Mouse (Mus musculus) liver, postnatal 0 days (tissue): Measurements from ENCODE around the gene Krtap16-1. TPM values are rescaled to one million over a fixed set of nuclear protein-coding genes. Genes with fewer than 3 reads are reported as not detected.

ENCODE experiments used
- ATAC-seq: fragments of 200-750 bp; cut with Nextera tagmentation; 2 replicates; pipeline ENCODE4 v1.8.0; 2017; ENCODE audit warnings: mild to moderate bottlenecking, moderate library complexity
- DNase-seq: peaks from one replicate; pipeline ENCODE4 v3.0.0-alpha.2; 2016
- H3K27ac ChIP-seq: fragments of 300-500 bp; sonication (generic); 2 replicates; pipeline ENCODE4 v1.5.1; 2014; ENCODE audit warnings: antibody characterized with exemption, moderate library complexity, mild to moderate bottlenecking, low read depth
- H3K27me3 ChIP-seq: fragments of 300-500 bp; sonication (generic); 2 replicates; pipeline ENCODE4 v1.6.1; 2014; ENCODE audit warnings: low read length, control low read depth, mixed read lengths; ENCODE audit not compliant: insufficient read depth
- H3K36me3 ChIP-seq: fragments of 300-500 bp; sonication (generic); replicated peaks from 2 replicates; pipeline ENCODE4 v1.6.1; 2014; ENCODE audit warnings: mild to moderate bottlenecking, control low read depth, low read length, moderate library complexity, mixed read lengths; ENCODE audit not compliant: insufficient read depth
- H3K4me1 ChIP-seq: fragments of 300-500 bp; sonication (generic); 2 replicates; pipeline ENCODE4 v1.6.1; 2014; ENCODE audit warnings: antibody characterized with exemption, mild to moderate bottlenecking, control low read depth; ENCODE audit not compliant: insufficient read depth
- H3K4me2 ChIP-seq: fragments of 300-500 bp; sonication (generic); 2 replicates; pipeline ENCODE4 v1.6.1; 2014; ENCODE audit warnings: low read depth, mild to moderate bottlenecking, low read length, moderate library complexity, mixed read lengths
- H3K4me3 ChIP-seq: fragments of 300-500 bp; sonication (generic); 2 replicates; pipeline ENCODE4 v1.5.1; 2014; ENCODE audit warnings: low read depth, low read length
- H3K9ac ChIP-seq: fragments of 300-500 bp; sonication (generic); replicated peaks from 2 replicates; pipeline ENCODE4 v1.6.1; 2014; ENCODE audit warnings: mild to moderate bottlenecking, moderate library complexity
- H3K9me3 ChIP-seq: fragments of 300-500 bp; sonication (generic); 2 replicates; pipeline ENCODE4 v1.6.1; 2016; ENCODE audit warnings: mild to moderate bottlenecking, control low read depth, low read length, mixed read lengths
- CTCF ChIP-seq: sonication (generic); IDR thresholded peaks from 2 replicates; pipeline ENCODE4 v1.5.1; 2016; ENCODE audit warnings: antibody characterized with exemption, low read depth
- EP300 ChIP-seq: IDR thresholded peaks from 2 replicates; pipeline ENCODE4 v1.6.1; 2016; ENCODE audit warnings: antibody characterized with exemption, low read depth, mild to moderate bottlenecking
- WGBS: fragments of 180-500 bp; shearing (Covaris S2); extraction: QIAGEN DNeasy Blood & Tissue Kit; methylation state at CpG from one replicate; pipeline ENCODE4 v1.1.7; 2014; ENCODE audit not compliant: insufficient replicate concordance; 5-methylcytosine and 5-hydroxymethylcytosine counted together
- polyA plus RNA-seq: library from polyadenylated mRNA; unstranded; fragments of >200 nt; fragmentation: Nextera tagmentation; extraction: Ambion mirVana; gene quantifications from 2 replicates; pipeline ENCODE4 v1.2.1, GENCODE M21; 2015

Krtap16-1 gene
- polyA plus RNA-seq, 1 experiment from 2014 or later, result not detected

DNA sequence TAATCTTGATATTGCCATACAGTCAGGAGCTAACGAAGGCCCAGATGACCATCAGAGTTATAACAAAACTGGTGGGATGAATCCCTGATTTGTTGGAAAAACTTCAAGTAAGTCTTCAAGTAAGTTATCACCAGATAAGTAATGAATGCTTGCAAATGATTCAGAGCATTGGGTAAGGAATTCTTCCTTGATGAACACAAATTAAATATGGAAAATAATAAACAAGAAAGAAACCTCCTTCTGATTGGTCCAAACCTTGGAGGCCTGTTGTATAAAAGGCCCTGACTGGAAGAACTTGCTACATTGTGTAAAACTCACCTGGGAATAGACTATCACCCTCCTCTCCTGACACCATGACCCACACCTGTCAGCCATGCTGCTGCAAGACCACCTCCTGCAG, 50.4 kb downstream of the Krtap16-1 start, which contains the start of gene Krtap31-2:
Gene Krtap31-2 (plus strand): TSS at position 301 of the 400 bp plus-strand sequence.
- DNase-seq (no peak), ATAC-seq (no peak)
- no peak within 1 kb of the TSS for H3K27ac ChIP-seq
- H3K4me1 ChIP-seq, result no peaks in the 10 kb centered on the region
- no peaks in the 10 kb centered on the region for H3K9me3 ChIP-seq
- 70% methylated on average over 1 of the region's 1 CpGs for WGBS
- H3K4me3 ChIP-seq, result no peak within 1 kb of the TSS
- no peak for TF ChIP-seq EP300
- TF ChIP-seq CTCF, result no peak
- H3K36me3 ChIP-seq, result no peaks in the 10 kb centered on the region
- H3K4me2 ChIP-seq, result no peak within 1 kb of the TSS
- no peak within 1 kb of the TSS for H3K9ac ChIP-seq
- 0 out of 2 replicates have a peak, but pooled peaks cover 4% of the 10 kb centered on the region for H3K27me3 ChIP-seq

Other genes with a start within 250 kb of the Krtap16-1 start
- gene Gm11595, start 213.7 kb downstream of the Krtap16-1 start, polyA plus RNA-seq, result not detected in 2 replicates
- not detected in 2 replicates for gene Krtap4-8, start 205.9 kb downstream of the Krtap16-1 start, polyA plus RNA-seq
- not detected in 2 replicates for gene Krtap4-9, start 201.4 kb downstream of the Krtap16-1 start, polyA plus RNA-seq
- gene Gm11596, start 193.1 kb downstream of the Krtap16-1 start, polyA plus RNA-seq, result not detected in 2 replicates
- gene Gm11569, start 187.7 kb downstream of the Krtap16-1 start, polyA plus RNA-seq, result not detected in 2 replicates
- gene Gm11554, start 182.2 kb downstream of the Krtap16-1 start, polyA plus RNA-seq, result not detected in 2 replicates
- gene Krtap4-13, start 176.7 kb downstream of the Krtap16-1 start, polyA plus RNA-seq, result not detected in 2 replicates
- not detected in 2 replicates for gene Gm11564, start 170.9 kb downstream of the Krtap16-1 start, polyA plus RNA-seq
- not detected in 2 replicates for gene 2300003K06Rik, start 148.5 kb downstream of the Krtap16-1 start, polyA plus RNA-seq
- not detected in 2 replicates for gene Krtap4-16, start 135.0 kb downstream of the Krtap16-1 start, polyA plus RNA-seq
- not detected in 2 replicates for gene Gm11568, start 128.7 kb downstream of the Krtap16-1 start, polyA plus RNA-seq
- gene Gm11559, start 122.1 kb downstream of the Krtap16-1 start, polyA plus RNA-seq, result not detected in 2 replicates
- not detected in 2 replicates for gene Krtap9-1, start 113.2 kb downstream of the Krtap16-1 start, polyA plus RNA-seq
- gene Gm11567, start 107.4 kb downstream of the Krtap16-1 start, polyA plus RNA-seq, result not detected in 2 replicates
- gene Krtap31-1, start 78.7 kb downstream of the Krtap16-1 start, polyA plus RNA-seq, result not detected in 2 replicates
- gene Gm11565, start 71.8 kb downstream of the Krtap16-1 start, polyA plus RNA-seq, result not detected in 2 replicates
- gene Krtap31-2, start 50.3 kb downstream of the Krtap16-1 start, polyA plus RNA-seq, result not detected in 2 replicates
- not detected in 2 replicates for gene Krtap9-5, start 38.1 kb downstream of the Krtap16-1 start, polyA plus RNA-seq
- gene Krtap29-1, start 7.5 kb downstream of the Krtap16-1 start, polyA plus RNA-seq, result not detected in 2 replicates
- gene Krtap17-1, start 7.4 kb upstream of the Krtap16-1 start, polyA plus RNA-seq, result not detected in 2 replicates
- gene Krt33a, start 29.6 kb upstream of the Krtap16-1 start, polyA plus RNA-seq, result not detected in 2 replicates
- not detected in 2 replicates for gene Krt33b, start 43.3 kb upstream of the Krtap16-1 start, polyA plus RNA-seq
- gene Krt34, start 55.0 kb upstream of the Krtap16-1 start, polyA plus RNA-seq, result not detected in 2 replicates
- not detected in 2 replicates for gene Krt31, start 64.0 kb upstream of the Krtap16-1 start, polyA plus RNA-seq
- gene Krt32, start 101.6 kb upstream of the Krtap16-1 start, polyA plus RNA-seq, result not detected in 2 replicates
- not detected in 2 replicates for gene Krt35, start 109.6 kb upstream of the Krtap16-1 start, polyA plus RNA-seq
- gene Krt36, start 119.0 kb upstream of the Krtap16-1 start, polyA plus RNA-seq, result not detected in 2 replicates
- not detected in 2 replicates for gene Krt13, start 135.0 kb upstream of the Krtap16-1 start, polyA plus RNA-seq
- 0.11 TPM in 1 of 2 replicates, not detected in the other for gene Krt15, start 149.3 kb upstream of the Krtap16-1 start, polyA plus RNA-seq
- 5.5 and 7.8 TPM in 2 replicates for gene Krt19, start 162.1 kb upstream of the Krtap16-1 start, polyA plus RNA-seq
- not detected in 2 replicates for gene Krt9, start 206.6 kb upstream of the Krtap16-1 start, polyA plus RNA-seq
- gene Krt14, start 221.0 kb upstream of the Krtap16-1 start, polyA plus RNA-seq, result 0.32 and 1.2 TPM in 2 replicates